Mouse (Mus musculus) lung, postnatal 0 days (tissue): ENCODE measurements around the gene Trim67. TPM values are rescaled to one million over a fixed set of nuclear protein-coding genes. Genes with fewer than 3 reads are reported as not detected.

Experiments used
- ATAC-seq: fragments of 200-750 bp; cut with Nextera tagmentation; 2 replicates; pipeline ENCODE4 v1.8.0; 2017; ENCODE audit warnings: moderate library complexity
- DNase-seq: peaks from one replicate; pipeline ENCODE4 v3.0.0-alpha.2; 2016; ENCODE audit warnings: low spot score
- H3K27ac ChIP-seq: fragments of 300-500 bp; sonication (generic); 2 replicates; pipeline ENCODE4 v1.5.1; 2014; ENCODE audit warnings: antibody characterized with exemption, mild to moderate bottlenecking, low read length, mixed read lengths
- H3K27me3 ChIP-seq: fragments of 300-500 bp; sonication (generic); replicated peaks from 2 replicates; pipeline ENCODE4 v1.6.1; 2014; ENCODE audit warnings: low read length, mixed read lengths; ENCODE audit not compliant: insufficient read depth
- H3K36me3 ChIP-seq: fragments of 300-500 bp; sonication (generic); 2 replicates; pipeline ENCODE4 v1.6.1; 2014; ENCODE audit warnings: low read length, mixed read lengths; ENCODE audit not compliant: insufficient read depth
- H3K4me1 ChIP-seq: fragments of 300-500 bp; sonication (generic); 2 replicates; pipeline ENCODE4 v1.6.1; 2014; ENCODE audit warnings: antibody characterized with exemption, low read depth, low read length, mixed read lengths; ENCODE audit not compliant: insufficient read depth
- H3K4me2 ChIP-seq: fragments of 300-500 bp; sonication (generic); replicated peaks from 2 replicates; pipeline ENCODE4 v1.6.1; 2014; ENCODE audit warnings: low read depth, mild to moderate bottlenecking, low read length, moderate library complexity, mixed read lengths
- H3K4me3 ChIP-seq: fragments of 300-500 bp; sonication (generic); 2 replicates; pipeline ENCODE4 v1.5.1; 2014; ENCODE audit warnings: low read depth, low read length
- H3K9ac ChIP-seq: fragments of 300-500 bp; sonication (generic); replicated peaks from 2 replicates; pipeline ENCODE4 v1.6.1; 2014; ENCODE audit warnings: low read depth, mild to moderate bottlenecking
- H3K9me3 ChIP-seq: fragments of 300-500 bp; sonication (generic); 2 replicates; pipeline ENCODE4 v1.6.1; 2016; ENCODE audit warnings: low read length, mixed read lengths
- CTCF ChIP-seq: IDR thresholded peaks from 2 replicates; pipeline ENCODE4 v1.5.1; 2016; ENCODE audit warnings: antibody characterized with exemption, mild to moderate bottlenecking
- EP300 ChIP-seq: IDR thresholded peaks from 2 replicates; pipeline ENCODE4 v1.6.1; 2016; ENCODE audit warnings: antibody characterized with exemption, mild to moderate bottlenecking, control low read depth
- WGBS: fragments of 180-500 bp; shearing (Covaris S2); extraction: QIAGEN DNeasy Blood & Tissue Kit; methylation state at CpG from one replicate; pipeline ENCODE4 v1.1.7; 2014; 5-methylcytosine and 5-hydroxymethylcytosine counted together
- polyA plus RNA-seq: library from polyadenylated mRNA; unstranded; fragments of >200 nt; fragmentation: Nextera tagmentation; extraction: Ambion mirVana; gene quantifications from 2 replicates; pipeline ENCODE4 v1.2.1, GENCODE M21; 2015

Gene Trim67
- polyA plus RNA-seq, 1 experiment from 2014 or later: 1.5 TPM

DNA sequence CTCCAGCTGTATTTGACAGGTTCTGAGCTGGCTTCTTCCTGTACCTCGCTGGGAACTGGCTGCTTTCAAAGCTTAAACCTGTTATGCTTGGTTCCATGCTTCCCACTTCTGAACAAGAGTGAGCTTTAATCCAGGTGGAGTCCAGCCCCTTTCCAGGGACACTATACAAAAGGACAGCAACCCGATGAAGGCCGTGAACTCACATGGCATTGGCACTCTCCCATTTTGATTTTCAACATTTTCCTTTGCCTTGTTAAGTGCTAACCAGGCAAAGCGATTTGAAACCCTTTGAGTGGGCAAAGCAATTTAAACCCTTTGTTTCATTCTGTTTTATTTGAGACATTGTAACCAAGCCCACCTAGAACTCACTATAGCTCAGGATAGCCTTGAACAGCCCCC is 38.1 kb upstream of the Trim67 start:
- Histone ChIP-seq H3K4me1 (no peaks in the 10 kb centered on the region), H3K4me3 (no peak overlapping the region), H3K36me3 (no peaks in the 10 kb centered on the region), H3K9me3 (no peaks in the 10 kb centered on the region), H3K9ac (no peak overlapping the region), H3K27ac (no peak overlapping the region), H3K4me2 (no peak overlapping the region), H3K27me3 (no peaks in the 10 kb centered on the region)
- TF ChIP-seq CTCF (no peak), EP300 (no peak)
- DNase-seq: no peak
- ATAC-seq: no peak
- WGBS: 30% methylated on average over 4 of the region's 4 CpGs

DNA sequence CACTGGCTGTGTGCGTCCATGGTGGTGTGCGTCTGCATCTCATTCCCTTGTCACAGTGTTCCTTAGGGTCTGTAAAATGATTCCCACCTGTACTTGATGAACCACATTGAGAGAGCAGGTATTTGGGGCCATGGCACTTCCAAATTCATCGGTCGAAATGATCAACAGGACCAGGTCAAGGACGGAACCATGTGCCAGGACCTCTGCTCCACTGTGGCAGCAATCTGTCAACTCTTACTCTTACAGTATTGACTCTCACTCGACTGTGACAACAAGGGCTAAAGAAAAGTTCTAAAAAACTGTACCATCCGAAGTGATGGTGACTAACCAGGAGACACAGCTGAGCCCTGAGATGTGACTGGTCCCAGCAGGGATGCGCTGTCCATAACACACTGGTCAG is 37.4 kb upstream of the Trim67 start:
- ATAC-seq (no peak), DNase-seq (no peak)
- Histone ChIP-seq H3K9me3 (no peaks in the 10 kb centered on the region), H3K4me2 (no peak overlapping the region), H3K27ac (no peak overlapping the region), H3K4me1 (no peaks in the 10 kb centered on the region), H3K4me3 (no peak overlapping the region), H3K27me3 (no peaks in the 10 kb centered on the region), H3K9ac (no peak overlapping the region), H3K36me3 (no peaks in the 10 kb centered on the region)
- TF ChIP-seq CTCF: no peak
- TF ChIP-seq EP300: no peak
- 66% methylated on average over 8 of the region's 8 CpGs for WGBS

DNA sequence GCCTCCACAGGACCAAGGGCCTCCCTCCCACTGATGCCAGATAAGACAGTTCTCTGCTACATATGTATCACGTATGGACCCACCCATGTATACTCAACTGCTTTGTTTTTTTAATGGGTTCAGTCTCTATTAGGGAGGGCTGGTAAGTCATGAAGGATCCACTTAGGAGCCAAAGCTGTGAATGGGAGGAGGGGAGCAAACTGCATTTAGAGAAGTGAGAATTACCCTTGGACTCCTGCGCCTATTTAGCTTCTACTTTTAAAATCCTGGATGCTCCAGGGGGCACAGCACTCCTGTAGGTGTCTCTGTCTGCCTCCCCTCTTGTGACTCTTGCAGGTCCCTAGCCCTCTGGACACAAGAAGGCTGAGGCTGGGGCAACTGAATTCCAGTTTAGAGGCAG is 36.7 kb upstream of the Trim67 start:
- Histone ChIP-seq H3K9ac (no peak overlapping the region), H3K36me3 (no peaks in the 10 kb centered on the region), H3K27me3 (no peaks in the 10 kb centered on the region), H3K4me3 (no peak overlapping the region), H3K4me1 (no peaks in the 10 kb centered on the region), H3K9me3 (no peaks in the 10 kb centered on the region), H3K27ac (no peak overlapping the region), H3K4me2 (no peak overlapping the region)
- WGBS: 63% methylated on average over 2 of the region's 2 CpGs
- ATAC-seq: no peak
- DNase-seq: no peak
- TF ChIP-seq EP300: no peak
- no peak for TF ChIP-seq CTCF

DNA sequence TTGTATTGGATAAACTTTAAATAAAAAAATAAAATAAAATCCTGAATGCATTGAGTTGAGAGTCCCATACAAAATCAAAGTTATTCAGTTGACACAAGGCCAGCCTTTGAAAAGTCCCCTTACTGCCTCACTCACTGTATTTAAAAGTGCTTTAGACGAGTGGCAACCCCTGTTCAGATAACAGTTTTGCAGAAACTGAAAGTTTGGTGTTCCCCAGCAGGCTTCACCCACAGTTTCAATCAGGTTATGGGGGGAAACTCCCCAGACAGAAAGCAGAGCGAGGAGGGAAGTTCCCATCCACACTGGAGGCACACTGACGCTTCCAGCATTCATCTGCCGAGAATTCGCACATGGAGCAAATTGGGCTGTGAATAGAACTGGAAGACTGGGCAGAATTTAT is 36.3 kb upstream of the Trim67 start:
- ATAC-seq (no peak), DNase-seq (no peak)
- H3K9me3 ChIP-seq: no peaks in the 10 kb centered on the region
- no peaks in the 10 kb centered on the region for H3K27me3 ChIP-seq
- TF ChIP-seq EP300: no peak
- TF ChIP-seq CTCF: no peak
- no peak overlapping the region for H3K4me2 ChIP-seq
- no peaks in the 10 kb centered on the region for H3K36me3 ChIP-seq
- WGBS: 56% methylated on average over 5 of the region's 5 CpGs
- no peak overlapping the region for H3K9ac ChIP-seq
- no peak overlapping the region for H3K4me3 ChIP-seq
- H3K27ac ChIP-seq: no peak overlapping the region
- H3K4me1 ChIP-seq: no peaks in the 10 kb centered on the region

DNA sequence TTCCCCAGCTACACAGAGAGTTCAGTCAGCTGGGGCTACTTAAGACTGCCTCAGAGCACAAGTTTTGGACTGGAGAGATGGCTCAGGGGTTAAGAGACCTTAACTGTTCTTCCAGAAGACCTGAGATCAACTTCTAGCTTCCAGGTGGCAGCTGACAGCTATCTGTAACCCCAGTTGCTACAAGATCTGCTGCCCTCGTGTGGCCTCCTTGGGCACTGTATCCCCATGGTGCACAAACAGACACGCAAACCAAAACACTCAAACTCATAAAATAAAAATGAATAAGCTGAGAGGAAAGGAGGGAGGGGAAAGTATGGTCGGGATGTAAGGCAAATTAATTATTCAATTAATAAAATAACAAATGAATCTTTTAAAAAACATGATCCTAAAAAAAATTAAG is 34.3 kb upstream of the Trim67 start:
- no peak overlapping the region for H3K27ac ChIP-seq
- no peak overlapping the region for H3K4me2 ChIP-seq
- no peak overlapping the region for H3K9ac ChIP-seq
- H3K27me3 ChIP-seq: no peaks in the 10 kb centered on the region
- no peaks in the 10 kb centered on the region for H3K4me1 ChIP-seq
- no peaks in the 10 kb centered on the region for H3K36me3 ChIP-seq
- H3K9me3 ChIP-seq: no peaks in the 10 kb centered on the region
- no peak for DNase-seq
- ATAC-seq: no peak
- TF ChIP-seq CTCF (peak; percentile 67), EP300 (no peak)
- WGBS: 33% methylated on average over 3 of the region's 3 CpGs
- no peak overlapping the region for H3K4me3 ChIP-seq

DNA sequence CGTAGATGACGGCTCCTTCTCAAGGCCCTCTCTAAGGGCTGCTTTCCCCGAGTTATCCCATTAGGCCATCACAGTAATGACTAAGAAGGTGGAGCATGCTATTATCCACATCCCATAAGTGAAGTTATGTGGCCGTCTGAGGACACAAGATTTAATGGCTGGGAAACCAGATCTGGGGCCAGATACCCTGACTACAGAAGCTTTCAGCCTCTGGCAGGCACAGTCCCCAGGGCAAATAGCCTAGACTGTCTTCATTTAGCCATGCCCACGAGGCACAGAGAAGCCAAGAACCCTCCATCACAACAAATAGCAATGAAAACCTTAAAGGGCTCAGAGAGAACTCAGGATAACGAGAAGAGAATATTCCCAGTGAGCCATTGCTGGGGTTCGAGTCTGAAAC is 29.8 kb upstream of the Trim67 start:
- 66% methylated on average over 7 of the region's 7 CpGs for WGBS
- no peaks in the 10 kb centered on the region for H3K36me3 ChIP-seq
- H3K4me3 ChIP-seq: no peak overlapping the region
- TF ChIP-seq CTCF (no peak), EP300 (no peak)
- DNase-seq (no peak), ATAC-seq (no peak)
- no peaks in the 10 kb centered on the region for H3K9me3 ChIP-seq
- H3K27ac ChIP-seq: no peak overlapping the region
- no peak overlapping the region for H3K9ac ChIP-seq
- no peaks in the 10 kb centered on the region for H3K4me1 ChIP-seq
- H3K27me3 ChIP-seq: no peaks in the 10 kb centered on the region
- no peak overlapping the region for H3K4me2 ChIP-seq

DNA sequence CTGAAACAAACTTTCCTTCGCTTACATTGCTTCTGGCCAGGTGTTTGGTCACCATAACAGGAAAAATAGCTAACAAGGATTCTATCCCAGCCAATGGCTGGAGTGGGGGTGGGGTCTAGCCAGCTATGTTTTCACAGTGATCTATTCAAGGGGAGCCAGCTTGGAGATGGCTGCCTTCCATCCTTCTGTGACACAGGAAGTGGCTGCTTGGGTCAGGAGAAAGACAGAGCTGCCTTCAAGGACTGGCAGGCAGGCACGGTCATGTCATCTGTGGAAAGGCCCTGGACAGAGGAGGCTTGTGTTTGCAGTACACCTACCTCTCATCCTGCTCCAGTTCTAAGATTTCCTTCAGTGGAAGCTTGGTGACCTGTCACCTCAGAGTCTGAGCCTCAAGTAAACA is 20.5 kb upstream of the Trim67 start:
- Histone ChIP-seq H3K4me3 (no peak overlapping the region), H3K27me3 (no peaks in the 10 kb centered on the region), H3K9ac (no peak overlapping the region), H3K9me3 (no peaks in the 10 kb centered on the region), H3K27ac (no peak overlapping the region), H3K4me2 (no peak overlapping the region), H3K36me3 (no peaks in the 10 kb centered on the region), H3K4me1 (no peaks in the 10 kb centered on the region)
- 38% methylated on average over 2 of the region's 2 CpGs for WGBS
- ATAC-seq: no peak
- TF ChIP-seq EP300 (no peak), CTCF (no peak)
- no peak for DNase-seq
